Mouse (Mus musculus): Measurements from ENCODE around the gene Pxmp4. TPM values are rescaled to one million over a fixed set of nuclear protein-coding genes. Genes with fewer than 3 reads are reported as not detected.

The Pxmp4 gene
- 72.3 and 84.3 TPM in 2 replicates for polyA plus RNA-seq (2012; rRNA removed; ENCODE audit: low replicate concordance)

DNA sequence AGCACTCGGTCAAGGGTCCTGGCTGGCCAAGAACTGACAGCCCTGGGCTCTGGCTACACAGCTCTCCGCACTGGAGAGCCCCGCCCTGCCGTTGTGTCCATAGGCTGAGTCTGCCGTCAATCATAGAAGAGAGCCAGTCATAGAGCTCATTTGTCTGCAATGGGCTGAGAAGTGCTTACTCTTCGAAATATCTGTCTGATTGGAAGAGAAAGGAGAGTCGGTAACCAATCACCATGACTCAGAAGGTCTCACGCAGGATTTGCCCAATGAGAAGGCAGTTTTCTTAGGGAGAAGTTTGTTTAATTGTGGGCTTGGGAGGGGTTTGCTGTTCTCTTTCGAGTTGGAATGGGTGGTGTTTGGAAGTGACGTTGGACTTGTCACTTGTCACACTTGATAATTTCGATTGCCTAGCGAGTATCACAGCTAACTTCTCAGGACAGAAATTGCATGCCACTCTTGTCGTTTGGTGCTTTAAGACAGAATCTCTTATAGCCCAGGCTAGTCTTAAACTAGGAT, at the start of gene Pxmp4:
TSS of gene Pxmp4 (minus strand) at position 71 of the 516 bp plus-strand sequence.

DNA sequence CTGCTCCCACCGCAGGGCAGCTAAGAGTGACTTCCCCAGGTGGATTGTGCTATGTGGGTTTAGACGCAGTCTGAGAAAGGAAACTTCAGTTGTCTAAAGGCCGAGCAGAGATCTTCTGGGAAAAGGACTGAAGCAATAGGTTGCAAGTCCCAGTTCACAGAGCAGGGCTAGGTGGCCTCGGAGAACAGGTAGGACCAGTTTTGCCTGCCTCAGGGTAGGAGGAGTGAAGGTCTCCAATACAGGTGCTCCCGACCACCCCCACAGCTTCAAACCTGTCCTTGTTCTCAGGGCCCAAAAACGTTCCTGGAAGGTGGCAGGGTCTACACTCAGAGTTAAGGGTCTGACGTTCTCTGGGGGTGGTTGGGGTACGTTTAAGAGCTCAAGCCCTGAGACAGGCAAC, 47.9 kb upstream of the Pxmp4 start, which contains the start of gene Chmp4b:
TSS of gene Chmp4b (plus strand) at position 343 of the 400 bp plus-strand sequence.

DNA sequence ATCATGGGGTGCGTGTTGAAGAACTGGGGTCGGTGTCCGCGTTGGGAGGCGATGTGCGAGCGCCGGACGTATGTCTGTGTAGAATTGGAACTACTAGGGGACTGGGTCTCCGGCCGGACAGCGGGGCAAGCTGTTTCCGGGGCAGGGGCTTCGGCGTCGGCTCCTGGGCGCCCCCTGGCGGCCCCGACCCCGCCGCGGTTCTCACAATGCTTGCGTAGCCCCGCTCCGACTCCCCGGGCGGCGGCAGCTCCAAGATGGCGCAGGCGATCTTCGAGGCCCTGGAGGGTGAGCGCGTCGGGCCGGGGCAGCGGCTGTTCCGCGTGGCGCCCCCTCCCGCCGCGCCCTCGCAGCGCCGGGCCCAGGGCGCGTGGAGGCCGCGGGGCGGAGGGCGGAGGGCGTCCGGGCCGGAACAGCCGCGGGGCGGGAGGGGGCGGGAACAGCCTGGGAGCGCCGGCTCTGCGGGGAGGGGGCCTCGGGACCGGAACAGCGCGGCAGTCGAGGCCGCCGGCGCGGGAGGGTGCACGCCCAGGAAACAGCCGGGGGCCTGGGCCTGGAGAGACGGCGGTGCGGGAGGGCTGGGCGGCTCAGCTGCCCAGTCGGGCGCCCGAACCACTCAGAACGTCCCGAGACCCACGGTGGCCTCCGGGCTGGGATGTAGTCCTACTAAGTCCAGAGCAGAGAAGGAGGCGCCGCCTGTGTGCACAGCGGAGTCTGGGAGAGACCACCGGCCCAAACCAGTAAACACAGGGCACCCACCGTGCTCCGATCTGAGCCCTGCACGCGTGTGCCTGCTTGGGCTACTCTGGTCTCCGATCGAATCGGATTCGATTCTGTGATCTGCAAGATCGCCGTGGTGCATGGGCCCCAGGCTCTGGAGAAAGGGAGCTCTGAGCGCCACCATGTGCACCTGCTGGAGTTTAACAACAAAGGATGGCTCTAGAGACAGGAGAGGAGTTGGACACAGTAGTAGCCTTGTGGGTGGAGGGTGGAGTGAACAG, 9.9 kb upstream of the Pxmp4 start, which contains the start of the genes Zfp341 and 4930519P11Rik:
TSS of gene Zfp341 (plus strand) at position 180 of the 998 bp plus-strand sequence.
TSS of gene 4930519P11Rik (minus strand) at position 320 of the 998 bp plus-strand sequence.

DNA sequence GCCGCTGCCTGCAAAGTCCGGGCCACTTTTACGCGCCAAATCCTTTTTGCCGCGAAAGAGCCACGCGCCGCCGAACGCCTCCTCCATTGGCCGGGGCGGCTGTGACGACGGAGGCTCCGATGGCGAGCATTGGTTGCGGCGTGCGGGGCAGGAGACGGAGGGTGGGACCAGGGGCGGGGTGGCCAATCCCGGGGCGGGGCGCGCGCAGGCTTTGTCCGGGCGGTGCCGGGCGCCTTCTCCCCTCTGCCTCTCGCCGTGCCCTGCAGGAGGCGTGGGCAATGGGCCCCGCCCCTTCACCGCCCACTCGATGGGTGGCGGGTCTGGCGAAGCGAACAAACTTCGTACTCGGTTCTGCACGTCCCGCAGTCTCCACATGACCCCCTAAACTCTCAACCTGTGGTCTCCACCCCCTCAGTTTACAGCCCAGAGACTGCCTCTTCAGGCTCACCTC, 33.6 kb downstream of the Pxmp4 start, which contains the start of gene E2f1:
TSS of gene E2f1 (minus strand) at position 57 of the 451 bp plus-strand sequence.

DNA sequence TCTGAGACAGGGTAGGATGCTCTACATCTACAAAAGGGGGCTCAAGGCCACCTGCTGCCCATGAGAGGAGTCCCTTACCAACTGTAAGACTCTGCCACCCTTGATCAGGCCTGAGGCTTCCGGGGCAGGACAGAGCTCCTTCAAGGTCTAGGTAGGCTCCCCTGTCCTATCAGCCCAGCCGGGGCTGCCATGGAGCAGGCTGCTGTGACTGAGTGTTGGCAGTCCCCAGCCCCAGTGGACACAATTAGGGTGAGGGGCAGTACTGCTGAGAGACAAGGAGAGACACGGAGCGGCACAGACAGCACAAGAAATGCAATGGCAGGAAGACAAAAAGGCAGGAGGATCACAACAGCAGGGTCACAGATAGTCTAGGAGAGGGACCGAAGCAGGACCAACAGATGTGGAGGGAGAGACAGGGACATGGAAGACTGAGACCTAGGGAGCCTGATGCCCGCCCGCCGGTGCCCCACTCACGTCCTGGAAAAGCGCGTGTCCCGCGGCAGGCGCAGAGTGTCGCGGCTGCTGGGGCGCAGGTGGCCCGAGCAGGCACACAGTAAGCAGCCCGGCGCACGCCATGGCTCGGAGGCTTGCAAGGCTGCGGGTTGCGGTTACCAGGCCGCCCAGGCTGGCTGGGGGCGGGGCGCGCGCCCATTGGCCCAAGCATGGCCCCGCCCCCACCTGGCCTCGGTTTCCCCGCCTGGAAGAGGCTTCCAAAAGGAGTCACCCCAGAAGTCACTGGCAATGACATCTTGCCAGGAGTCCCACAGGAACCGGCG, 45.1 kb downstream of the Pxmp4 start, which contains the start of gene Necab3:
TSS of gene Necab3 (minus strand) at position 627 of the 776 bp plus-strand sequence.

DNA sequence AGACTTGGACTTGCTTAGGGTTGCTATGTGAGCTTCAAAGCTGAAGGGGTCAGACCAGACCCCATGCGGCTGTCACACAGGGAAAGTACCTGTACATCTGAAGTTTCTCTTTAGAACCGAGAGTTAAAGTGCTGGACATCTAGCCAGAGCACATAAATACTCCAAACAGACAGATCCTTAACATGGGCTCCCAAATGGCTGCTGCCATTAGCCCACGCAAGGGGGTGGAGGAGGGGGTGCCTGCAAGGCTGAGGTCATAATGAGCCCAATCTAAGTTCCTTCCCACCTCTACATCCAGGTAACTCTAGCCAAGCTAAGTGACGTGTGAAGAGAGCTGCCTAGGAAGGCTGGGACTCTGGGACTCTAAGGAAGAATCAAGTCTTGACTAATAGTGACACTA, 52.0 kb downstream of the Pxmp4 start, which contains the start of gene Actl10:
TSS of gene Actl10 (plus strand) at position 301 of the 400 bp plus-strand sequence.

DNA sequence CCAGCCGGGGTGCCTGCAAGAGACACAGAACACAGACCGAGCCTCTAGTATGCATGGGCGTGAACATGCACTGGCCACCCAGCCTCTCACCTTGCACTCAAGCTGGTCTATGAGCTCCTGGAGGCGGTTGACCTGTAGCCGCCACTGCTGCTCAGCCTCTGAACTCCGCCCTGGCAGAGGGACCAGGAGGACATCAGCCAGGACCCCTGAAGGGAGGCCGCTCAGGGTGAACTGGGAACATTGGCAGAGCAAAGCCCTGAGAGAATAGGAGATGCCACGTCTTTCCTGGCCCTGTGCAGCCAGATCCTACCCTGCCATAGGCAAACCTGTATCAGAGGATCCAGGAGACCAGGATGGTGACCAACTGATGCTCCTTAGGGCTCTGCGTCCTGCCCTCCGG, 56.8 kb downstream of the Pxmp4 start, which contains the start of gene 1700003F12Rik:
TSS of gene 1700003F12Rik (plus strand) at position 375 of the 400 bp plus-strand sequence.

Other genes with a start within 250 kb of the Pxmp4 start
- gene Cdk5rap1, start 230.7 kb downstream of the Pxmp4 start, polyA plus RNA-seq (2012; rRNA removed; ENCODE audit: low replicate concordance) = 5.8 and 12.7 TPM in 2 replicates
- 30.3 and 42.6 TPM in 2 replicates for gene Snta1, start 195.6 kb downstream of the Pxmp4 start, polyA plus RNA-seq (2012; rRNA removed; ENCODE audit: low replicate concordance)
- 10.9 and 12.3 TPM in 2 replicates for gene Cbfa2t2, start 167.2 kb downstream of the Pxmp4 start, polyA plus RNA-seq (2012; rRNA removed; ENCODE audit: low replicate concordance)
- 0.45 and 2.6 TPM in 2 replicates for gene 1700003F12Rik, start 56.6 kb downstream of the Pxmp4 start, polyA plus RNA-seq (2012; rRNA removed; ENCODE audit: low replicate concordance)
- gene Actl10, start 51.9 kb downstream of the Pxmp4 start, polyA plus RNA-seq (2012; rRNA removed; ENCODE audit: low replicate concordance) = 0.14 TPM in 1 of 2 replicates, not detected in the other
- 4.3 and 5.1 TPM in 2 replicates for gene Necab3, start 44.8 kb downstream of the Pxmp4 start, polyA plus RNA-seq (2012; rRNA removed; ENCODE audit: low replicate concordance)
- 5.8 and 8.5 TPM in 2 replicates for gene E2f1, start 33.8 kb downstream of the Pxmp4 start, polyA plus RNA-seq (2012; rRNA removed; ENCODE audit: low replicate concordance)
- gene Zfp341, start 9.6 kb upstream of the Pxmp4 start, polyA plus RNA-seq (2012; rRNA removed; ENCODE audit: low replicate concordance) = 6.2 and 7.6 TPM in 2 replicates
- gene 4930519P11Rik, start 9.7 kb upstream of the Pxmp4 start, polyA plus RNA-seq (2012; rRNA removed; ENCODE audit: low replicate concordance) = 1.5 and 2.1 TPM in 2 replicates
- gene Chmp4b, start 48.0 kb upstream of the Pxmp4 start, polyA plus RNA-seq (2012; rRNA removed; ENCODE audit: low replicate concordance) = 63.7 and 64.4 TPM in 2 replicates
- gene Gm14214, start 166.3 kb upstream of the Pxmp4 start, polyA plus RNA-seq (2012; rRNA removed; ENCODE audit: low replicate concordance) = not detected in 2 replicates
- 137 and 220 TPM in 2 replicates for gene Raly, start 187.4 kb upstream of the Pxmp4 start, polyA plus RNA-seq (2012; rRNA removed; ENCODE audit: low replicate concordance)
- gene a, start 187.7 kb upstream of the Pxmp4 start, polyA plus RNA-seq (2012; rRNA removed; ENCODE audit: low replicate concordance) = 0.60 TPM in 1 of 2 replicates, not detected in the other

Measured in mammary gland, adult 2 months (tissue).